Mouse (Mus musculus) thymus, postnatal 10 days (tissue): Measurements from ENCODE around the gene Cxcl12.

Experiments
- DNase-seq, 2 experiments: peaks; one replicate each; pipeline ENCODE4 v3.0.0; 2021; ENCODE audit warnings: low spot score in 2 of 2

The Cxcl12 gene

GRCm38 (mm10) chr6:117219911-117220481 lies 51.7 kb downstream of the Cxcl12 start:
- DNase-seq, result no peak

- DNase-seq, result no peak
Measured at GRCm38 (mm10) chr6:117220831-117221345, 52.6 kb downstream of the Cxcl12 start.
